Mouse (Mus musculus) embryonic fibroblast, embryonic 13.5 days (primary cell): ENCODE measurements around the gene Maml3. TPM values are rescaled to one million over a fixed set of nuclear protein-coding genes. Genes with fewer than 3 reads are reported as not detected.

Experiments used
- H3K27ac ChIP-seq: 2 replicates; pipeline ENCODE4 v1.5.1; 2012; ENCODE audit warnings: low read length, control low read depth, inconsistent platforms; ENCODE audit not compliant: insufficient read depth
- H3K4me1 ChIP-seq: 2 replicates; pipeline ENCODE4 v1.6.1; 2011; ENCODE audit warnings: low read length; ENCODE audit not compliant: control insufficient read depth, insufficient read depth
- H3K4me3 ChIP-seq: 2 replicates; pipeline ENCODE4 v1.5.1; 2011; ENCODE audit warnings: mild to moderate bottlenecking, control low read depth, low read length; ENCODE audit not compliant: insufficient read depth
- CTCF ChIP-seq: IDR thresholded peaks from 2 replicates; pipeline ENCODE4 v1.5.1; 2011; ENCODE audit warnings: mild to moderate bottlenecking, control low read depth, low read length, moderate library complexity, borderline replicate concordance; ENCODE audit not compliant: insufficient read depth
- POLR2A ChIP-seq: IDR thresholded peaks from 2 replicates; pipeline ENCODE4 v1.6.1; 2011; ENCODE audit warnings: low read depth, mild to moderate bottlenecking, control low read depth, low read length, moderate library complexity
- polyA plus RNA-seq: library from polyadenylated mRNA; stranded (reverse); fragments of >200 nt; gene quantifications from 2 replicates; pipeline ENCODE4 v1.2.4, GENCODE M21; 2011; ENCODE audit warnings: low read depth; ENCODE audit not compliant: missing spikeins, insufficient read length

Gene Maml3
- polyA plus RNA-seq, 1 experiment = 2.2 TPM

GRCm38 (mm10) chr3:51647356-51647755, 457.5 kb downstream of the Maml3 start:
- no peaks in the 10 kb centered on the region for H3K4me1 ChIP-seq
- H3K27ac ChIP-seq = no peak overlapping the region
- no peak overlapping the region for H3K4me3 ChIP-seq
- no peak for TF ChIP-seq POLR2A
- no peak for TF ChIP-seq CTCF

- no peak overlapping the region for H3K27ac ChIP-seq
- H3K4me1 ChIP-seq = no peaks in the 10 kb centered on the region
- no peak for TF ChIP-seq CTCF
- TF ChIP-seq POLR2A = no peak
These were observed 458.6 kb downstream of the Maml3 start for GRCm38 (mm10) chr3:51646301-51646700.

GRCm38 (mm10) chr3:51645484-51645883, 459.4 kb downstream of the Maml3 start:
- Histone ChIP-seq H3K4me3 (no peak overlapping the region), H3K4me1 (no peaks in the 10 kb centered on the region), H3K27ac (no peak overlapping the region)
- no peak for TF ChIP-seq CTCF
- TF ChIP-seq POLR2A = no peak

More at GRCm38 (mm10) chr3:51646301-51646700, 458.6 kb downstream of the Maml3 start:
- H3K4me3 ChIP-seq = no peak overlapping the region

- TF ChIP-seq CTCF (no peak), POLR2A (no peak)
- Histone ChIP-seq H3K27ac (no peak overlapping the region), H3K4me3 (no peak overlapping the region), H3K4me1 (no peaks in the 10 kb centered on the region)
These were observed 466.6 kb downstream of the Maml3 start for GRCm38 (mm10) chr3:51638260-51638659.

GRCm38 (mm10) chr3:51637326-51637725, 467.6 kb downstream of the Maml3 start:
- TF ChIP-seq CTCF (no peak), POLR2A (no peak)
- Histone ChIP-seq H3K4me3 (no peak overlapping the region), H3K4me1 (no peaks in the 10 kb centered on the region), H3K27ac (no peak overlapping the region)

GRCm38 (mm10) chr3:51636700-51637099, 468.2 kb downstream of the Maml3 start:
- no peak for TF ChIP-seq POLR2A
- no peak for TF ChIP-seq CTCF

GRCm38 (mm10) chr3:51635960-51636359, 468.9 kb downstream of the Maml3 start:
- TF ChIP-seq POLR2A (no peak), CTCF (no peak)
- Histone ChIP-seq H3K4me3 (no peak overlapping the region), H3K4me1 (no peaks in the 10 kb centered on the region), H3K27ac (no peak overlapping the region)

More at GRCm38 (mm10) chr3:51636700-51637099, 468.2 kb downstream of the Maml3 start:
- no peak overlapping the region for H3K27ac ChIP-seq
- no peak overlapping the region for H3K4me3 ChIP-seq
- H3K4me1 ChIP-seq = no peaks in the 10 kb centered on the region

Other genes starting within 250 kb of the Maml3 start
- 5.5 and 7.5 TPM in 2 replicates for gene Foxo1, start 163.3 kb upstream of the Maml3 start, polyA plus RNA-seq